Mouse (Mus musculus): Measurements from ENCODE around the gene Kif6. TPM values are rescaled to one million over a fixed set of nuclear protein-coding genes. Genes with fewer than 3 reads are reported as not detected.

Kif6 gene
- total RNA-seq, 2 experiments from 2014 or later = 1.9 to 2.1 TPM

GRCm38 (mm10) chr17:49671921-49672339, 57.0 kb downstream of the Kif6 start:
- Histone ChIP-seq H3K4me3 (no peak overlapping the region), H3K27ac (no peak overlapping the region)
- intact Hi-C loops (cut with DNase I) = no loop called here
- no peak for TF ChIP-seq CTCF (IDR thresholded peaks at IDR 0.05)
- no peak for DNase-seq (ENCODE audit: extremely low spot score in 1 of 2, low spot score in 2 of 2)

- no peak for DNase-seq (ENCODE audit: extremely low spot score in 1 of 2, low spot score in 2 of 2)
- H3K4me3 ChIP-seq = no peak overlapping the region
- no peak overlapping the region for H3K27ac ChIP-seq
- intact Hi-C loops (cut with DNase I) = no loop called here
- no peak for TF ChIP-seq CTCF (IDR thresholded peaks at IDR 0.05)
These were observed 57.5 kb downstream of the Kif6 start for GRCm38 (mm10) chr17:49672421-49672820.

- intact Hi-C loops (cut with DNase I) = no loop called here
- Histone ChIP-seq H3K27ac (no peak overlapping the region), H3K4me3 (no peak overlapping the region)
- TF ChIP-seq CTCF (IDR thresholded peaks at IDR 0.05) = no peak
- no peak for DNase-seq (ENCODE audit: extremely low spot score in 1 of 2, low spot score in 2 of 2)
These were observed 60.7 kb downstream of the Kif6 start for GRCm38 (mm10) chr17:49675629-49676028.

DNA sequence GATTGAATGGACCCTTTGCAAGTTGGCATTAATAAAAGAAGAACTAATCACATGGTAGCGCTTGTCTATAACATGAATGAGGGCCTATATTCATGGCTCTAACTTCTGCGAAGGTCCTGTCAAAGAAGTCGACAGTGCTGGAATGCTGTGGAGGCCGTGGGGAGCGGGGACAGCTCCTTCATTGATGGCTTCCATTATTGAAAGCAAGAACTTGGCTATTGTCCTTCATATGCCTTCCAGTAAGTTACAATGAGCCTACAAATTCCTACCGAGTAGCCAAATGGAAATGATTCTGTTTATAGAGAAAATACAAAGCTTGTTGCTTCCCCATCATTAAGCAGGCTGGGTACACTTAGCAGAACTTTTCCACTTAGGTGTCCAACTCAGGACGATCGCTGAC, 66.5 kb downstream of the Kif6 start:
- Histone ChIP-seq H3K27ac (no peak overlapping the region), H3K4me3 (no peak overlapping the region)
- TF ChIP-seq CTCF (IDR thresholded peaks at IDR 0.05) = no peak
- DNase-seq (ENCODE audit: extremely low spot score in 1 of 2, low spot score in 2 of 2) = no peak
- intact Hi-C loops (cut with DNase I) = no loop called here

- no peak overlapping the region for H3K27ac ChIP-seq
- intact Hi-C loops (cut with DNase I) = no loop called here
- no peak overlapping the region for H3K4me3 ChIP-seq
- DNase-seq (ENCODE audit: extremely low spot score in 1 of 2, low spot score in 2 of 2) = no peak
- TF ChIP-seq CTCF (IDR thresholded peaks at IDR 0.05) = no peak
These were observed 69.2 kb downstream of the Kif6 start for GRCm38 (mm10) chr17:49684146-49684545.

GRCm38 (mm10) chr17:49690607-49691454, 75.9 kb downstream of the Kif6 start:
- Histone ChIP-seq H3K27ac (no peak overlapping the region), H3K4me3 (no peak overlapping the region)
- DNase-seq (ENCODE audit: extremely low spot score in 1 of 2, low spot score in 2 of 2) = no peak
- intact Hi-C loops (cut with DNase I) = no loop called here
- no peak; the same call in 1 of the 2 replicates for TF ChIP-seq CTCF (IDR thresholded peaks at IDR 0.05)

DNA sequence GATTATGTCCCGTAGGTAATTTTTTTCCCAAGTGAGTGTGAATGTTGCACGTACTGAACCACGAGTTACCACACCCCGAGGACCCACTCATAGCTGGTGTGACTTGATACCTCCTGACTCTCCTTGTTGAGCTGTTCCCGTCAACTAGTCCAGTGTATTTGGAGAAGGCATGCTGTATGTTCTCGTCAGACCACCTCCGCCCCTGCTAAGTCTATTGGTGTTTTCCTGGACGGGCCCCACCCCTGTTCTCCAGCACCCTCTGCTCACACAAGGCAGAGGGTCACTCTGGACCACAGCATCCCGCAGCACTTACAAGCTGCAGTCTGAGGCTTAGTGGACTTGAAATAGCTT, 76.5 kb downstream of the Kif6 start:
- no peak overlapping the region for H3K4me3 ChIP-seq
- no peak for TF ChIP-seq CTCF (IDR thresholded peaks at IDR 0.05)
- no peak overlapping the region for H3K27ac ChIP-seq
- intact Hi-C loops (cut with DNase I) = no loop called here
- no peak for DNase-seq (ENCODE audit: extremely low spot score in 1 of 2, low spot score in 2 of 2)

DNA sequence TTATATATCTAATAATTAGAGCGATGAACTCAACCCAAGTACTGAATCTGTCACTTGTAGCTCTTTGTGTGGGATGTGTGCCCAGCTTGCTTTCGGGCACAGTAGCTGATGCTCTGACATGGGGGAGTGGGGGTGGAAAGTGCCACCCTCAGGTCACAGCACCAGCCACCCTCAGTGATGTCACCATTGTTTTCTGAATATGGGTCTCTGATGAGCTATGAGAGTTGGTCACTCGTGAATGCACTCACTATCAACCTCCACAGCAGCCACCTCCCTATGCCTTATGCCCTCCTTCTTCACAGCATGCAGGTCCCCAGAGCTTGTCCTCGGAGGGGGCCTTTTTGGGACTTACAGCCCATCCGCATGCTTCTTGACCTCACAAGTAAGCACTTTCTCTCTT, 78.3 kb downstream of the Kif6 start:
- no peak overlapping the region for H3K4me3 ChIP-seq
- no peak for TF ChIP-seq CTCF (IDR thresholded peaks at IDR 0.05)
- no peak for DNase-seq (ENCODE audit: extremely low spot score in 1 of 2, low spot score in 2 of 2)
- no peak overlapping the region for H3K27ac ChIP-seq
- intact Hi-C loops (cut with DNase I) = no loop called here

DNA sequence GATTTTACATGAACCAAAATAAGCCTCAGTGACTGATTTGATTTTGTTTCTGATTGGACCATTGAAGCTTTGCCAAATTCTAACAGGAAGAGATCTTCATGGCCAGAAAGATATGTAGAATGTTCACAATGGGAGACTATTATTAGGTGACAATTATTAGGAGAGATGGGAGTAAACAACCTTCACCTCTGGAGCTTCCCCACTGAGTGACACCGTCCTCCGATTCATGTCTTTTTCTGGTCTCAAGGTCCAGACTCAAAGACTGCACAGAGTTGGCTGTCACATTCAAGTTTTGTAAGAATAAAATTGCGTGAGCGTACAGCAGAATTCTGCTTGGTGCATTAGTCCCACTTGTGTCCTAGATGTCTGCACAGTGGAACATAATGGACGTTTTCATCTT, 82.3 kb downstream of the Kif6 start:
- Histone ChIP-seq H3K4me3 (no peak overlapping the region), H3K27ac (no peak overlapping the region)
- no peak for DNase-seq (ENCODE audit: extremely low spot score in 1 of 2, low spot score in 2 of 2)
- intact Hi-C loops (cut with DNase I) = no loop called here
- TF ChIP-seq CTCF (IDR thresholded peaks at IDR 0.05) = no peak

DNA sequence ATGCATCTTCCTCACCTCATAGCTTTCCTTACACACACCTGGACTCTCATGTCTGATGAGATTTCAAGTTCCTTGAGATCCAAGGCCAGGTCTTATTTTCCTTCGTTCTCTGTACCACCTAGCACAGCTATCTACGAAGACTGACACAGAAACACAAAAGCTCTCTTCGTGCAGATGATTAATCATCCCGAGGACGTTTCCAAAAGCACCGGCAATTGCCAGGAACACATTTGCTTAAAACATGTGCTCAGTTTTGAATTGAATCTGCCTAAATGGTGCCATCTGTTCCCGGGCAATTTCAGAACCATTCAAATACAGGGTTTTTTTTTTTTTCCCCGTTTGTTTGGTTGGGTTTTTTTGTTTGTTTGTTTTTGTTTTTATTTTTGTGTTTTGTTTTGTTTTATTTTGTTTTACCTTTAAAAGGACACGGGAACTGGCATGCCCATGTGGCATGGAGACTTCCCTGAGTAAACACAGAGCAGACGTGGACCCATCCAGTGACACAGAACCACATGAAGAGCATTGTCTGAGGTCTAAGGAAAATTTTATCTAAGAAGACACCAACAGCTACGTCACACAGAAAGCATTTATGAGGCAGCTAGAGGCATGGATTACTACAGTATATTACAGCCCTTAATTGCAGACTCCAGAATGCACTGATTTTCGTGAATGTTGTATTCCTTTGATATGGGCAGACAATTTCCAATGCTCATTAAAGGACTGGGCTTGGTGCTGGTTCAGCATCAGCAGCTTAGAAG, 88.7 kb downstream of the Kif6 start:
- intact Hi-C loops (cut with DNase I) = no loop called here
- Histone ChIP-seq H3K27ac (no peak overlapping the region), H3K4me3 (no peak overlapping the region)
- TF ChIP-seq CTCF (IDR thresholded peaks at IDR 0.05) = no peak
- peak in 1 of 2 experiments; percentile 23 for DNase-seq (ENCODE audit: extremely low spot score in 1 of 2, low spot score in 2 of 2)

DNA sequence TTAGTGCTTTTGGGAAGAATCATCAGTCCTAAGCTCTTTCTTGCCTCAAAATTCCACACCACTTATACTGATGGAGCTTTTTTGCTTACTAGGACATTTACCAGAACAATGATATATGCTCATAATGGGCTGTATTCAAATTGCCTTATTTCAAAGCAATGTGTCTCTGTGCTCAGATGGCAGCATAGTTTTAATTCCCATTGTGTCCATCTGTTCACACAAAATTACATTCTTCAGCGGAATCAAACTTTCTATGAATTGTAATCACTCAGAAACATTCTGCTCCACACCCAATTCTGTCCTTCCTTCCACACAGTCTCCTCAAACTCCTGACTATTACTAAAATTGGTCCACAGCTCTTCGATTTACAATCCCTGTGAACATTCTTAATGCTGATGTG, 94.3 kb downstream of the Kif6 start:
- intact Hi-C loops (cut with DNase I) = loop anchor here (5.0 kb wide), 1 partner anchor 113 kb away; no protein-coding TSS in a partner anchor
- no peak for DNase-seq (ENCODE audit: extremely low spot score in 1 of 2, low spot score in 2 of 2)
- TF ChIP-seq CTCF (IDR thresholded peaks at IDR 0.05) = no peak
- Histone ChIP-seq H3K4me3 (no peak overlapping the region), H3K27ac (no peak overlapping the region)

DNA sequence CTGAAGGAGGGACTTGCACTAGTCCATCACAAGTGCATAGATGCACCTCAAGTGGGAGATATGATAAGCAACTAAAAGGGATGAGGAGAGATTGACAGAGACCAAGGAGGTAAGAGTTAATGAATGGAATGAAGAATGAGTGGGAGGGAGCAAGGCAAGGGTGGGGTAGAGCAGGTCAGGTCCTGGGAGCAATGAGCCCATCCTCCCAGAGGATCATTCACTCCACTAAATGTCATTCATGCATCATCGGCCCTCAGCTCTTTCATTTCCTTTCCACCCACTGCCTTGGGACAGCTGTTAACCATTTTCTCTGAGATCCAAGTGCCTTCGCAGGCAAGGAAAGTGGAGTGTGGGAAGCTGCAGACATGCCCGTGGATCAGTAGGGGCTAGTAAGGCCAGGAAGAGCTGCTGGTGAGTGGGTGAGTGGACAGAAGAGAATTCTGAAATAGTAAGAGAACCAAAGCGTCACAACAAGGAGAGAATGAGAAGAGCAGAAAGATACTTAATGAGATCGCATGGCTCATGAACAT, 95.2 kb downstream of the Kif6 start:
- DNase-seq (ENCODE audit: extremely low spot score in 1 of 2, low spot score in 2 of 2) = peak; percentile 21 to 38
- intact Hi-C loops (cut with DNase I) = loop anchor here (5.0 kb wide), 1 partner anchor 157 kb away; no protein-coding TSS in a partner anchor
- no peak for TF ChIP-seq CTCF (IDR thresholded peaks at IDR 0.05)
- Histone ChIP-seq H3K27ac (no peak overlapping the region), H3K4me3 (no peak overlapping the region)

Data from left cerebral cortex, adult 2 months (tissue).